Mouse (Mus musculus) neural tube, embryonic 15.5 days (tissue): ENCODE measurements around the gene Kif12. TPM values are rescaled to one million over a fixed set of nuclear protein-coding genes. Genes with fewer than 3 reads are reported as not detected.

Experiments
- ATAC-seq: fragments of 200-750 bp; cut with Nextera tagmentation; 2 replicates; pipeline ENCODE4 v1.8.0; 2017; ENCODE audit warnings: mild to moderate bottlenecking, moderate TSS enrichment, moderate library complexity; ENCODE audit not compliant: low FRiP score
- H3K27ac ChIP-seq: fragments of 300-500 bp; sonication (generic); replicated peaks from 2 replicates; pipeline ENCODE4 v1.5.1; 2015; ENCODE audit warnings: mild to moderate bottlenecking, inconsistent platforms
- H3K27me3 ChIP-seq: fragments of 300-500 bp; sonication (generic); replicated peaks from 2 replicates; pipeline ENCODE4 v1.6.1; 2015; ENCODE audit warnings: inconsistent platforms
- H3K36me3 ChIP-seq: fragments of 300-500 bp; sonication (generic); 2 replicates; pipeline ENCODE4 v1.6.1; 2015; ENCODE audit warnings: inconsistent platforms
- H3K4me1 ChIP-seq: fragments of 300-500 bp; sonication (generic); 2 replicates; pipeline ENCODE4 v1.6.1; 2015; ENCODE audit warnings: inconsistent platforms
- H3K4me2 ChIP-seq: fragments of 300-500 bp; sonication (generic); 2 replicates; pipeline ENCODE4 v1.6.1; 2015; ENCODE audit warnings: inconsistent platforms, mild to moderate bottlenecking, moderate library complexity
- H3K4me3 ChIP-seq: fragments of 300-500 bp; sonication (generic); replicated peaks from 2 replicates; pipeline ENCODE4 v1.5.1; 2015; ENCODE audit warnings: mild to moderate bottlenecking, inconsistent platforms
- H3K9ac ChIP-seq: fragments of 300-500 bp; sonication (generic); replicated peaks from 2 replicates; pipeline ENCODE4 v1.6.1; 2015; ENCODE audit warnings: mild to moderate bottlenecking, inconsistent platforms
- H3K9me3 ChIP-seq: fragments of 300-500 bp; sonication (generic); replicated peaks from 2 replicates; pipeline ENCODE4 v1.6.1; 2016; ENCODE audit warnings: inconsistent platforms
- WGBS: fragments of 180-500 bp; shearing (Covaris S2); methylation state at CpG from one replicate; pipeline ENCODE4 v1.1.7; 2015; ENCODE audit warnings: mixed read lengths; 5-methylcytosine and 5-hydroxymethylcytosine counted together
- polyA plus RNA-seq: library from polyadenylated mRNA; unstranded; fragments of >200 nt; fragmentation: Nextera tagmentation; extraction: Ambion mirVana; gene quantifications from 2 replicates; pipeline ENCODE4 v1.2.1, GENCODE M21; 2015

Gene Kif12
- 0.05 and 8.4 TPM in 2 replicates for polyA plus RNA-seq

- H3K4me2 ChIP-seq, result no peak within 1 kb of the TSS
- WGBS, result 78% methylated on average over 4 of the region's 4 CpGs
- H3K4me3 ChIP-seq, result no peak within 1 kb of the TSS
- H3K9me3 ChIP-seq, result no peaks in the 10 kb centered on the region
- ATAC-seq, result no peak
- no peak within 1 kb of the TSS for H3K9ac ChIP-seq
- no peak within 1 kb of the TSS for H3K27ac ChIP-seq
- no peaks in the 10 kb centered on the region for H3K4me1 ChIP-seq
- peaks cover 14% of the 10 kb centered on the region; the same call in 1 of the 2 replicates for H3K27me3 ChIP-seq
- no peaks in the 10 kb centered on the region for H3K36me3 ChIP-seq
Observed at GRCm38 (mm10) chr4:63171969-63172685, at the start of gene Kif12. TSS of gene Kif12 (minus strand) at chr4:63172131.

- WGBS, result 79% methylated on average over 15 of the region's 15 CpGs
- H3K4me3 ChIP-seq, result no peak overlapping the region
- no peaks in the 10 kb centered on the region for H3K9me3 ChIP-seq
- H3K9ac ChIP-seq, result no peak overlapping the region
- no peak for ATAC-seq
- peaks cover 12% of the 10 kb centered on the region for H3K27me3 ChIP-seq
- no peaks in the 10 kb centered on the region for H3K36me3 ChIP-seq
- no peak overlapping the region for H3K27ac ChIP-seq
- peaks cover 24% of the 10 kb centered on the region for H3K4me1 ChIP-seq
- no peak overlapping the region for H3K4me2 ChIP-seq
Observed at GRCm38 (mm10) chr4:63221096-63221958, 49.4 kb upstream of the Kif12 start.

- 87% methylated on average over 6 of the region's 6 CpGs for WGBS
- H3K27me3 ChIP-seq, result peaks cover 17% of the 10 kb centered on the region
- H3K9ac ChIP-seq, result no peak overlapping the region
- H3K36me3 ChIP-seq, result no peaks in the 10 kb centered on the region
- H3K9me3 ChIP-seq, result no peaks in the 10 kb centered on the region
- H3K4me2 ChIP-seq, result no peak overlapping the region
- no peak overlapping the region for H3K27ac ChIP-seq
- H3K4me1 ChIP-seq, result peaks cover 26% of the 10 kb centered on the region
- H3K4me3 ChIP-seq, result no peak overlapping the region
- no peak for ATAC-seq
Observed at GRCm38 (mm10) chr4:63219635-63220034, 47.7 kb upstream of the Kif12 start.

DNA sequence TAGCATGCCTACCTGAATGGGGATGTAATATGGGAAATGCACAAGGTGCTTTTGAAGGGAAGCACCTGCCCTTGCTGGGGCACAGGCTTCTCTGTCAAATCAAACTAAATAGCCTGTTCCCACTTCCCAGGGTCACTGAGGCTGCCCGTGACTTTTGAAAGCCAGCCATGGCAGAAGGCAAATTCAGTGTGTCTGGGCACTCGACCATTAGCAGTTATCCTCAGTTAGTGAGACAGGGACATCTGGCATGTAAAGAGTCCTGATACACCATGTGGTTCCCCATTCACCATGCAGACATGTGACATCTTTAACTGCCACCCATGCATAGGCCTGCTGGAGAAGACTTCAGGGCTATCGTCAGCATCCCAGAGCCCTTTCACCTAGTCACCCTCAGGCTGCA is 47.1 kb upstream of the Kif12 start:
- H3K4me1 ChIP-seq, result peaks cover 31% of the 10 kb centered on the region
- no peak overlapping the region for H3K9ac ChIP-seq
- H3K4me2 ChIP-seq, result no peak overlapping the region
- H3K9me3 ChIP-seq, result no peaks in the 10 kb centered on the region
- no peak overlapping the region for H3K4me3 ChIP-seq
- no peak for ATAC-seq
- no peak overlapping the region for H3K27ac ChIP-seq
- H3K27me3 ChIP-seq, result peaks cover 23% of the 10 kb centered on the region
- no peaks in the 10 kb centered on the region for H3K36me3 ChIP-seq
- WGBS, result 64% methylated on average over 3 of the region's 3 CpGs

GRCm38 (mm10) chr4:63217513-63217912 is 45.6 kb upstream of the Kif12 start:
- peaks cover 37% of the 10 kb centered on the region for H3K4me1 ChIP-seq
- H3K27me3 ChIP-seq, result peaks cover 37% of the 10 kb centered on the region
- H3K4me3 ChIP-seq, result no peak overlapping the region
- no peaks in the 10 kb centered on the region for H3K36me3 ChIP-seq
- ATAC-seq, result no peak
- H3K4me2 ChIP-seq, result no peak overlapping the region
- H3K9ac ChIP-seq, result no peak overlapping the region
- no peaks in the 10 kb centered on the region for H3K9me3 ChIP-seq
- WGBS, result 84% methylated on average over 6 of the region's 6 CpGs
- H3K27ac ChIP-seq, result no peak overlapping the region

- peak overlapping the region; percentile 69; the same call in 1 of the 2 replicates for H3K9ac ChIP-seq
- H3K4me2 ChIP-seq, result peak overlapping the region; percentile 100
- peak overlapping the region; percentile 37; the same call in 1 of the 2 replicates for H3K27ac ChIP-seq
- ATAC-seq, result peak; percentile 13; the same call in 1 of the 2 replicates
- peaks cover 37% of the 10 kb centered on the region for H3K4me1 ChIP-seq
- WGBS, result 30% methylated on average over 9 of the region's 9 CpGs
- peak overlapping the region; percentile 62 for H3K4me3 ChIP-seq
- H3K36me3 ChIP-seq, result no peaks in the 10 kb centered on the region
- H3K27me3 ChIP-seq, result peaks cover 46% of the 10 kb centered on the region
- H3K9me3 ChIP-seq, result no peaks in the 10 kb centered on the region
Observed at GRCm38 (mm10) chr4:63216566-63216965, 44.6 kb upstream of the Kif12 start.

GRCm38 (mm10) chr4:63215993-63216531 is 44.1 kb upstream of the Kif12 start:
- H3K27ac ChIP-seq, result peak overlapping the region; percentile 37; the same call in 1 of the 2 replicates
- peak overlapping the region; percentile 69 for H3K9ac ChIP-seq
- peak overlapping the region; percentile 62 for H3K4me3 ChIP-seq
- no peaks in the 10 kb centered on the region for H3K36me3 ChIP-seq
- peaks cover 37% of the 10 kb centered on the region for H3K4me1 ChIP-seq
- peak overlapping the region; percentile 100 for H3K4me2 ChIP-seq
- no peaks in the 10 kb centered on the region for H3K9me3 ChIP-seq
- peaks cover 48% of the 10 kb centered on the region for H3K27me3 ChIP-seq
- WGBS, result 3% methylated on average over 24 of the region's 24 CpGs
- ATAC-seq, result peak; percentile 56

GRCm38 (mm10) chr4:63215185-63215992 is 43.5 kb upstream of the Kif12 start:
- H3K4me1 ChIP-seq, result peaks cover 37% of the 10 kb centered on the region
- peak overlapping the region; percentile 69 for H3K9ac ChIP-seq
- WGBS, result under 1% methylated on average over 67 of the region's 71 CpGs
- H3K4me2 ChIP-seq, result peak overlapping the region; percentile 100
- H3K9me3 ChIP-seq, result no peaks in the 10 kb centered on the region
- peaks cover 48% of the 10 kb centered on the region for H3K27me3 ChIP-seq
- peak overlapping the region; percentile 37 for H3K27ac ChIP-seq
- ATAC-seq, result peak; percentile 72
- H3K36me3 ChIP-seq, result no peaks in the 10 kb centered on the region
- peak overlapping the region; percentile 62 for H3K4me3 ChIP-seq

GRCm38 (mm10) chr4:63213907-63214621 is 42.1 kb upstream of the Kif12 start, which contains the start of gene Col27a1:
TSS of gene Col27a1 (plus strand) at chr4:63214004.
- H3K27me3 ChIP-seq, result peaks cover 48% of the 10 kb centered on the region
- peak; percentile 29 for ATAC-seq
- peaks cover 37% of the 10 kb centered on the region for H3K4me1 ChIP-seq
- H3K9ac ChIP-seq, result peak within 1 kb of the TSS; percentile 33
- under 1% methylated on average over 61 of the region's 61 CpGs for WGBS
- no peaks in the 10 kb centered on the region for H3K9me3 ChIP-seq
- H3K27ac ChIP-seq, result no peak within 1 kb of the TSS
- H3K36me3 ChIP-seq, result no peaks in the 10 kb centered on the region
- peak within 1 kb of the TSS; percentile 100 for H3K4me2 ChIP-seq
- peak within 1 kb of the TSS; percentile 62 for H3K4me3 ChIP-seq

- H3K9ac ChIP-seq, result no peak overlapping the region
- ATAC-seq, result peak; percentile 50; the same call in 1 of the 2 replicates
- 0 out of 2 replicates have a peak, but pooled peaks cover 3% of the 10 kb centered on the region for H3K4me1 ChIP-seq
- 54% methylated on average over 7 of the region's 7 CpGs for WGBS
- no peak overlapping the region for H3K27ac ChIP-seq
- no peaks in the 10 kb centered on the region; the same call in 1 of the 2 replicates for H3K27me3 ChIP-seq
- no peak overlapping the region for H3K4me2 ChIP-seq
- H3K36me3 ChIP-seq, result no peaks in the 10 kb centered on the region
- H3K4me3 ChIP-seq, result no peak overlapping the region
- H3K9me3 ChIP-seq, result no peaks in the 10 kb centered on the region
Observed at GRCm38 (mm10) chr4:63205583-63205982, 33.7 kb upstream of the Kif12 start.
